Mouse (Mus musculus) lung, adult 2 months (tissue): ENCODE measurements around the gene Stk11. TPM values are rescaled to one million over a fixed set of nuclear protein-coding genes. Genes with fewer than 3 reads are reported as not detected.

Experiments used
- DNase-seq: peaks from one replicate; pipeline ENCODE4 v3.0.0; 2022
- H3K4me1 ChIP-seq: fragments of 200-500 bp; 2 replicates; pipeline ENCODE4 v1.6.1; 2011; ENCODE audit warnings: low read length; ENCODE audit not compliant: control insufficient read depth, insufficient read depth
- H3K4me3 ChIP-seq: fragments of 200-500 bp; replicated peaks from 2 replicates; pipeline ENCODE3; 2011; ENCODE audit warnings: low read depth, mild to moderate bottlenecking, control low read depth, low read length; ENCODE audit errors: extremely low read depth
- CTCF ChIP-seq: fragments of 200-500 bp; IDR thresholded peaks from 2 replicates; pipeline ENCODE4 v1.5.1; 2011; ENCODE audit warnings: mild to moderate bottlenecking, low read length, control low read depth; ENCODE audit not compliant: insufficient read depth
- POLR2A ChIP-seq: fragments of 200-500 bp; IDR thresholded peaks from 2 replicates; pipeline ENCODE4 v1.6.1; 2011; ENCODE audit warnings: low read depth, mild to moderate bottlenecking, control low read depth, low read length, borderline replicate concordance; ENCODE audit errors: extremely low read depth
- WGBS: fragments of 180-500 bp; shearing (Covaris S2); methylation state at CpG from one replicate; pipeline ENCODE4 v1.1.7; 2018; 5-methylcytosine and 5-hydroxymethylcytosine counted together
- polyA plus RNA-seq: library from polyadenylated mRNA; depleted of rRNA; stranded (reverse); fragments of >200 nt; gene quantifications from 2 replicates; pipeline ENCODE4 v1.2.3, GENCODE M21; 2012

Gene Stk11
- polyA plus RNA-seq, 1 experiment, result 168 TPM

DNA sequence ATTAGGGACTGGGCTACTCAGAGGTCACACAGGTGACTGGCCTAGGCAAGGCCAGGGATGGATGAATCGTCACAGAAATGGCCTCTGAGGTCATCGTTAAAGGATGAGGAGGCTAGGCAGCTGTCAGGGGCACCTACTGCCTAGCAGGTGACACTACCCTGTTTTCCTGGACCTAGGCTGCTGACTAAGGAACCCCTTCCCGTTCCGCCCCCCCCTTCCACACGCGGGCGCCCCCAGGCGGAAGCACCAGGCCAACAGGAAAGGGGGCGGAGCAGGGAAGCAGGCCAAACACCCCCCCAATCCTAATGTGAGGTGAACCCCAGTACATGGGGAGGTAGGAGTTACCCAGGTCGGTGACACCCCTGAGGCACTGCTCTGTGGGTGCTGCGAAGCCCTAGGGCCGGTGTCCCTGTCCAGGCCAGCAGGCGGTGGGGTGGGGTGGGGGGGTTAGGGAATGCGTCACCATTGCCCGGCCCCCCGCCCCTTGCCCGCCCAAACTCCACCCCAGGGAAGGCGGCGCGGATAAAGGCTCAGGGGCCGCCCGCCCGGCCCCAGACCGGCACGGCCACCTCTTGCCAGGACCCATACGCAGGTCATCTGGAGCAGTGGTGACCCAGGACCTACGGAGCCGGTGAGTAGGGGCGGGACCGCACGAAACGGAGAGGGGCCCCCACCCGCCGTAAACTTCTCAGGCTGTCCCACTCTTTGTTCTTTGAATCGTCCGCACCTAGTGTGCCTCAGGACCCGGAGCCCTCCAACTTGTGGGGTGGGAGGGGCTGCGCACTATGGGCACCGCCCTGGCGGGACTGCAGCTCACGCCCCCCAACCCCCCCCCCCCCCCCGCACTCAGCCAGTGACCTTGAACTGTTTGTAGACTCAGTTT lies 32.4 kb downstream of the Stk11 start, which contains the start of gene Midn:
Gene Midn, plus strand, starts transcription at position 554 of the 883 bp plus-strand sequence.
- DNase-seq, result peak; percentile 88
- TF ChIP-seq CTCF, result 0 out of 2 replicates have a peak, but pooled peaks have one; percentile 1
- TF ChIP-seq POLR2A, result peak; percentile 99

DNA sequence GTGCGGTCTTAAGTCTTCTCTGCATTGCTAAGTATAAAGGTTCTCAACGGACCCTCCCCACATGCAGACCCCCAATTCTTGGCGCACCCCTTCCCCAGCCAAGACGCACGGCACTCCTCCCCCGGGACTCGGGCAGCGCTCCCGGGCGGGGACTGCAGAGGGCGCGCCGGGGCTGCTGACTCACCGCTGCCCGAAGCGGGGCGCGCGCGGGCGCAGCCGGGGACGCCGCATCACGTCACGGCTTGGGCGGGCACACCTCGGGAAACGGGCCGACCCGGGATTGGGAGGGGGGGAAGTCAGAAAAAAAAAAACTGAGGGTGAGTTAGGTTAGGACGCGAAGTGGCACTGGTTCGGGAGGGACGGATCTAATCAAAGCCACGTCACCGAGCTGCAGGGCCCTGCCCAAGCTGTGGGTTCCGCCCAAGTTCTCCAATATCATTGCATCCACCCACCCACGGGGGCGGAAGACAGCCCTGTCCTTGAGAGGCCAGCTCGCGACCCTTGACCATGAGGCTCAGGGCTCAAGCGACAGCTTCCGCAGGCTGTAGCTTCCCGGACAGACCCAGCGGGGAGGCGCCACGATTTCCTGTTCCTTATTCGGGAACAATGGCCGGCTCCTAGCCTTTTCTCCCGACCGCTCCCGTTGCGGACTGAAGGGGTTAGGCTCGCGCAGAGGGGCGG lies 33.1 kb downstream of the Stk11 start:
- H3K4me1 ChIP-seq, result peaks cover 22% of the 10 kb centered on the region
- peak overlapping the region; percentile 90 for H3K4me3 ChIP-seq
- under 1% methylated on average over 57 of the region's 57 CpGs for WGBS
- peak; percentile 95 for DNase-seq
- TF ChIP-seq POLR2A (peak; percentile 72), CTCF (peak; percentile 16; the same call in 1 of the 2 replicates)

More for the DNA sequence above, 32.4 kb downstream of the Stk11 start, which contains the start of gene Midn:
- H3K4me3 ChIP-seq, result peak within 1 kb of the TSS; percentile 90
- WGBS, result under 1% methylated on average over 41 of the region's 42 CpGs
- H3K4me1 ChIP-seq, result peaks cover 20% of the 10 kb centered on the region

DNA sequence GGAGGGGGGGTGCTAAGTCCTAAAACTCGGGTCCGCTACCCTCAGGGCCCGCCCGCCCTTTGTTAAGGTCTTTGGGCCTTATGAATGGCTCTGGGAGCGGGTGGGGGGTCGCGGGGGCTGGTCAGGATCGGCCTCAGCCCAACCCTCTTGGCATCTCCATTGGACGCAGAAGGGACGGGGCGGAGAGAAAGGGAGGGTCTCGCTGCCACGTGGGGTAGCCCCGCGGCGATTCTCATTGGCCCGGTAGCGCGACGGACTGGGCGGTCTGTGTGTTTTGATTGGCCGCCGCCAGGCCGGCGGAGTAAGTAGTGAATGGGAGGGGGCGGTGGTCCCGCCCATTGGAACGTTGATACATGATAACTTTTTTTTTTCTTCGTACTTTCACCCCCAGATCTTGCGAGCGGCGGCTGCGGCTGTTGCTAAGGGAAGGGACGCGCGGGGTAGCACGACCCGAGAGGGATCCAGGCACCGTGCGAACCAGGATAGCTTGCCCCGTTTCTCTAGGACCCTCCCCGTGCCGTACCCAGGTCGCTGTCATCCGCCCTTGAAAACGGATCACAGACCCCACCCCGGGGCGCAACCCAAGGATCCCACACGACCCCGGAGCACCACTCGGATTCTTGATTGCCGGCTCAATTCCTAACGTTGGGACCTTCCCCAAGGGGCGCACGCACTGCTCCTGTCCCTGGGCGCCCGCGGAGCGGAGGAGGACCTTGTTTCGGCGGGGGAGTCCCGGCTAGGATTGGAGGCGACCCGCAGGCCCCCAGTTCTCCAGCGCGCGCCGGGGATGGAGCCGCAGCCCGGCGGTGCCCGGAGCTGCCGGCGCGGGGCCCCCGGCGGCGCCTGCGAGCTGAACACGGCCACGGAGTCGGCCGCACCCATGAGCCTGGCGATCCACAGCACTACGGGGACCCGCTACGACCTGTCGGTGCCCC lies 34.0 kb downstream of the Stk11 start:
- under 1% methylated on average over 88 of the region's 88 CpGs for WGBS
- DNase-seq, result peak; percentile 49
- Histone ChIP-seq H3K4me1 (peaks cover 25% of the 10 kb centered on the region), H3K4me3 (peak overlapping the region; percentile 90)
- TF ChIP-seq CTCF (no peak), POLR2A (peak; percentile 80; the same call in 1 of the 2 replicates)

DNA sequence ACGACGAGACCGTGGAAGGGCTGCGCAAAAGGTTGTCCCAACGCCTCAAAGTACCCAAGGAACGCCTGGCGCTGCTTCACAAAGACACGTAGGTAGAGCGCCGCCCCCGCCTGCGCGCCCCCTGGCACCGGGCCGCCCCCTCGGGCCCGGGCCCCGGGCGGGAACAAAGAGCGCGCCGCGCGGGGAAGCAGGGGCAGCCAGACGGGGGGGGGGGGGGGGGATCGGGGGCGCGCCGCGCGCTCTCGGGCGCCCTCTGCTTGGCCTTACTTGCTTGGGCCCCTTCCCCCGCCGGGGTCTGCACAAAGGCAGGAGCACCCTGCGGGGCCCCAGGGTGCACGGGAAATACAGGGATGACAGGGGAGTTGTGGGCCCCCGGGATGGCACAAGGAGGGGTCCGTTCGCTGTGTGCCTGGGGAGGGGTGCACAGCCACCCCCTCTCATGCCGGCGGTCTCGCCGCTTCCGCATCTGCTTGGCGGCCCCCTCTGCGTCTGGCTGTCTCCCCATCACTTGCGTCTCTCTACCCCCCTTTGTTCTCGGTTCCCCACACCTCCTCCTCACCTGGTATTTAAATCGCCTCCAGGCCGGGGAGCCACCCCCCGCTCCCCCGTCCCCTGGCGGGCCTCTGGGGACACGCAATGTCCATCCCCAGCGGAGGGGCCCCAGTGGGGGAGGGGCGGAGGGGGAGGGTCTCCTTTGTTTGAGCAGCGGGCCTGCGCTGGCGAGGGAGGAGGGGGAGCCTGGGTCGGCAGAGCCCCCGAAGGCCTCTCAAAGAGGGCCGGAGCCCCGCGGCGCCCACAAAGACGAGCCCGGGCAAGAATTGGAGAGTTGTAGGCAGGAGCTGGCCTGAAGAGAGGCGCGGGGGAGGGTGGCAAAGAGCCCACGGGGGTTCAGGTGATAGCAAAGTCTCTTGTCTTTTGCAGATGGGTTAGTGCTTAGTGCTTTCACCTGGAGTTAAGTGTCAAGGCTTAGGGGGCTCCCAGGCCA lies 34.9 kb downstream of the Stk11 start:
- H3K4me1 ChIP-seq, result peaks cover 32% of the 10 kb centered on the region
- WGBS, result under 1% methylated on average over 65 of the region's 71 CpGs
- peak; percentile 64 for DNase-seq
- H3K4me3 ChIP-seq, result peak overlapping the region; percentile 83
- TF ChIP-seq POLR2A, result peak; percentile 43; the same call in 1 of the 2 replicates
- no peak for TF ChIP-seq CTCF

DNA sequence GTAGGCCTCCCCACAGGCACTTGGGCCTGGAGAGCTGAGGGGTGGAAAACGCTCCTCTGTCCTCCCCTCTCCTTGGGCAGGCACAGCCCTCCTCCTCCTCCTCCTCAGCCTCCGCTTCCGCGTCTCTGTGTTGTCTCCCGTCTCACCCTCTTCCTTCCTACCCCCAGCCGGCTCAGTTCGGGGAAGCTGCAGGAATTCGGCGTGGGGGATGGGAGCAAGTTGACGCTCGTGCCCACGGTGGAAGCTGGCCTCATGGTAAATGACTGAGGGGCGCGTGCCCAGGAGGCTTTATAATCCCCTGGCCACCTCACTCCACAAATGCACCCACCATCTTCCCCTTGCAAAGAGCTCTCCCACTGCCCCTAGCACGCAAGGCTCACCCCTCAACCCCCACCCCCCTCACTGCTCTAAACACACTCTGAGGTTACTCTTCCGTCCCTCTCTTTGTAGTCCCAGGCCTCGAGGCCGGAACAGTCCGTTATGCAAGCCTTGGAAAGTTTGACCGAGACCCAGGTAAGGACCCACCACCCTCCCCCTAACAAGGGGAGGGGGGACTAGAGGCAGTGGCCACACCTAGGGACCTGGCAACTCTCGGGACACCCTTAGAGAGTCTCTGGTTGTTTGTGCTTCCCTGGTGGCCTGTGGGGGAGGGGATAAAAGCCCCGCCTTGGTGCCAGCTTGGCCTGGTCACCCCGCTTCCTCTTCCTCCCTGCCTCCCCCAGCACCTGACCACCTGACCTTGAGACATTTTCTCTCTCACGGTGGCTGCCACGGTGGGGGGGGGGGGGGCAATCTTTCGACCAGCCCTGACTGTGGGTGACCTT lies 35.8 kb downstream of the Stk11 start:
- peaks cover 32% of the 10 kb centered on the region for H3K4me1 ChIP-seq
- peak overlapping the region; percentile 72 for H3K4me3 ChIP-seq
- WGBS, result under 1% methylated on average over 26 of the region's 26 CpGs
- DNase-seq, result peak; percentile 75
- peak; percentile 89; the same call in 1 of the 2 replicates for TF ChIP-seq POLR2A
- TF ChIP-seq CTCF, result no peak

DNA sequence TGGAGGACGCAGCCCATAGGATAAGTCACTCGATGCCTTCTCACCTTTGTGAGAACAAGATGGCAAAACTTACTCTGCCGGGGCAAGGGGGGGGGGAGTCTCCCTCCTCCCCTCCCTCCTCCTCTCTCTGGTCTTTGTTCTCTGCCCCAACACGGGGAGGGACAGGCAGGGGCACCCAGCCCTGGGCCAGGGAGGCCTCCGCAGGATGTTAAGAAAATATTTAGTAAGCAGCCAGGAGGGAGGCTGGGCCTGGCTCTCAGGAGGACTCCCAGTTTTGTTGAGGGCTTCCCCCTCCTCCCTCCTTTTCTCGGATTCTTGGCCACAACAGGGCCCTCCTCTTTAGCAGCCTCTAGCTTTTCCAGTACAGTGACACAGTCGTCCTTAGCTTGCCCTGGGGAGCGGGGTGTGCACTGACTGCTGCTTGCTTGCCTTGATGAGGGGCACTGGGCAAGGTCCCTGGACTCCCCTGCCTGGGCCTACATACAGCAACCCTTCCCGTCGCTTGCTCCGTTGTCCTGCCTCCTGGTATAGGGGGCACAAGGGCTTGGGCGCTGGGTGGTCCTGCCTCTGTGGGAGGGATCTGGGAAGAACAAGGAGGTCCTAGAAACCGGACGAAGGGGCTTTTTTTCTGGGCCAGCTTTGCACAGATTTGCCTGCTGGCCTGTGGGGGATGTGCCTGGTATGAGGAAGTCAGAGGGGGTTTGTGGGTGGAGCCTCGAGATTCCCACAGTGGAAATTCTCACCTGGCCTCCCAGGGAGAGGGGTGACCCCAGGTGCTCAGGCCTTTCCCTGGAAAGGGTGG lies 36.7 kb downstream of the Stk11 start:
- Histone ChIP-seq H3K4me3 (peak overlapping the region; percentile 72), H3K4me1 (peaks cover 31% of the 10 kb centered on the region)
- TF ChIP-seq CTCF, result no peak
- peak; percentile 62; the same call in 1 of the 2 replicates for TF ChIP-seq POLR2A
- WGBS, result 8% methylated on average over 15 of the region's 15 CpGs
- peak; percentile 65 for DNase-seq

DNA sequence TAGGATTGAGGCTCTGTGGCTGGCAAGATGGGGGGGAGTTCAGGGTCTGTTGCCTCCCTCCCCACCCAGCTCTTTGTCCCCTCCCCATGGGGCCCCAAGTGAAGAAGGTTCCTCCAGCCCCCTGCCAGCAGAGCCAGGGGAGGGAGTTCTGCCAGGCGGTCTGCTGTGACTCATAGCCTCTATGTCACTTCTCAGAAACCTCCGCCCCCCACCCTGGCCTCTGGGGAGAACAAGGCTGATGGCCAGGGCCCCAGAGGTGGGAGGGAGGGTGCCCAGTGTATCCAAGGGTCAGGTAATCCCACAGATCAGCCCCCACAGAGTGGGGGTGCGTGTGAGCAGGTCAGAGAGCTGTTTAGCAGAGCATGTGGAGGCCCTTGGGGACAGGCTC lies 37.3 kb downstream of the Stk11 start:
- H3K4me3 ChIP-seq, result no peak overlapping the region
- WGBS, result 15% methylated on average over 3 of the region's 3 CpGs
- DNase-seq, result no peak
- TF ChIP-seq POLR2A (no peak), CTCF (no peak)
- peaks cover 28% of the 10 kb centered on the region for H3K4me1 ChIP-seq
